Mouse (Mus musculus): ENCODE measurements around the gene Gm44965.

DNA sequence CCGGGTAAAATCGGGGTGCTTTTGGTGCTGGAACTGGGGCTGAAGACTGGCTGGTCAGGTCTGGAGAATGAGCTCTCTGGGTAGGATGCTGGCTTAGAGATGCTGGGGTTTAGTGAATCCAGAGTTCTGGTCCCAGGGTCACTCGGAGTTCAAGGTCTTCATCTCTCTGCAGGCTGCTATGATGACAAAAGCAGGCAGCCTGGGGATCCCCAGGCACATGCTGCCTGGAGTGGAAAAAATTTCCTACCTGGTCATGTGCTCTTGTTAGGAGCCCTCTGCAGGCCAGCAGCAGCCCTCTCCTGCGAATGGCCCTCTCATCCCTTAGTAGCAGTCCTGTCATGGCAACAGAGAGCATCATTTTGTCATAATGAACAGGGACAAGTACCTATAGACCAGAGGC, 19.7 kb downstream of the Gm44965 start:
- TF ChIP-seq POLR2A (IDR thresholded peaks at IDR 0.05; ENCODE audit: insufficient read length, low read depth) (no peak), POLR2AphosphoS2 (IDR thresholded peaks at IDR 0.05; ENCODE audit: insufficient read length, low read depth) (no peak), USF1 (IDR thresholded peaks at IDR 0.05; ENCODE audit: low read depth) (no peak), E2F4 (IDR thresholded peaks at IDR 0.05; ENCODE audit: insufficient read depth) (no peak), MYOG (IDR thresholded peaks at IDR 0.05; ENCODE audit: control insufficient read depth in 1 of 3, insufficient read depth in 1 of 3, insufficient read length in 2 of 3, low read depth in 2 of 3) (no peak), TCF12 (IDR thresholded peaks at IDR 0.05; ENCODE audit: insufficient read depth, poor library complexity, severe bottlenecking) (no peak), MAX (IDR thresholded peaks at IDR 0.05; ENCODE audit: low read depth) (no peak), SRF (IDR thresholded peaks at IDR 0.05; ENCODE audit: control insufficient read depth, insufficient read length, low read depth) (no peak), REST (IDR thresholded peaks at IDR 0.05; ENCODE audit: insufficient read depth, insufficient read length) (no peak), MYOD1 (IDR thresholded peaks at IDR 0.05; ENCODE audit: control insufficient read depth in 1 of 3, insufficient read length in 2 of 3, low read depth in 2 of 3) (no peak), CEBPB (IDR thresholded peaks at IDR 0.05; ENCODE audit: insufficient read depth, poor library complexity, severe bottlenecking) (no peak), TCF3 (IDR thresholded peaks at IDR 0.05; ENCODE audit: insufficient read length, low read depth) (no peak)

All from myocyte (in vitro differentiated cells).